Mouse (Mus musculus) cerebellum, adult 2 months (tissue): ENCODE measurements around the gene Car5b. TPM values are rescaled to one million over a fixed set of nuclear protein-coding genes. Genes with fewer than 3 reads are reported as not detected.

Experiments
- DNase-seq, 2 experiments: peaks; one replicate each; pipeline ENCODE4 v3.0.0; 2021
- H3K27ac ChIP-seq: fragments of 200-500 bp; 2 replicates; pipeline ENCODE4 v1.5.1; 2012; ENCODE audit warnings: low read length, control low read depth, inconsistent platforms; ENCODE audit not compliant: insufficient read depth
- H3K27me3 ChIP-seq: fragments of 200-500 bp; 2 replicates; pipeline ENCODE4 v1.6.1; 2012; ENCODE audit warnings: inconsistent platforms, mild to moderate bottlenecking, low read length, moderate library complexity; ENCODE audit not compliant: control insufficient read depth, insufficient read depth
- H3K4me1 ChIP-seq: fragments of 200-500 bp; 2 replicates; pipeline ENCODE4 v1.6.1; 2011; ENCODE audit warnings: low read length; ENCODE audit not compliant: control insufficient read depth, insufficient read depth
- H3K4me3 ChIP-seq: fragments of 200-500 bp; replicated peaks from 2 replicates; pipeline ENCODE3; 2011; ENCODE audit warnings: mild to moderate bottlenecking, low read depth, low read length, control low read depth; ENCODE audit not compliant: insufficient read depth
- CTCF ChIP-seq: fragments of 200-500 bp; IDR thresholded peaks from 2 replicates; pipeline ENCODE4 v1.5.1; 2011; ENCODE audit warnings: low read depth, mild to moderate bottlenecking, control low read depth, low read length, moderate library complexity, borderline replicate concordance; ENCODE audit not compliant: insufficient read depth
- POLR2A ChIP-seq: fragments of 200-500 bp; IDR thresholded peaks from 2 replicates; pipeline ENCODE4 v1.6.1; 2011; ENCODE audit warnings: low read length, control low read depth, borderline replicate concordance; ENCODE audit not compliant: insufficient read depth
- WGBS: fragments of 180-500 bp; shearing (Covaris S2); methylation state at CpG from one replicate; pipeline ENCODE4 v1.1.7; 2018; 5-methylcytosine and 5-hydroxymethylcytosine counted together
- polyA plus RNA-seq: library from polyadenylated mRNA; depleted of rRNA; stranded (reverse); fragments of >200 nt; gene quantifications from 2 replicates; pipeline ENCODE4 v1.2.3, GENCODE M21; 2012; rRNA removed

The Car5b gene
- polyA plus RNA-seq, 1 experiment: 3.6 TPM

DNA sequence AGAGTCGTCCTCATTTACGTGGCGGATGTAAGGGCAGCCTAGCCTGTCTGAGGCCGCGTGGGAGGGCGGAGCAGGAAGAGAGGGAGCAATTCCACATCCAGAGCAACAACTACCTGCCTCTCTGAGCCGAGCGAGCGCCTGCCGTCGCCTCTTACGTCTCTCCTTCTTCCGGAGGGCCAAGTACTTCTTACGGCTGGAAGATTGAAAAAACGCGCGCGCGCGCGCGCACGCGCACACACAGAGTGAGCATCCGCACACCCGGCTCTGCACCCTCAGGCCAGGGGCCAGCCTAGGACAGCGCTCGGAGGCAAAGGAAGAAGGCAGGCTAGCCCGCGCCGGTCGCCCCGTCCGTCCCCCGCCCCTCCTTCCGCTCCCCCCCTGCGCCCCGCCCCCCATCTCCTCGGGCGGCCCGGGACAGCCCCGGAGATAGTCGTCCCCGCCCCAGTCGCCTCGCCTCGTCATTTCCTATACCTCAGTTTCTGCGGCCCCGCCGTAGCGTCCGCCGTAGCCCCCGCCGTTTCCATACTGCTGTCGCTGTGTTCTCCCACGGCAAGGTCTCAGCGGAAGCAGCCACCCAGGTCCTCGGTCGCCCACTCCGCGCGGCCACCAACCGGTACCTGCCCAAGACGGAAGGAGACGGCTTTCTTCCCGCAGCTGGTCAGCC lies 69.9 kb downstream of the Car5b start:
- Histone ChIP-seq H3K27me3 (no peaks in the 10 kb centered on the region), H3K4me3 (peak overlapping the region; percentile 67), H3K4me1 (no peaks in the 10 kb centered on the region), H3K27ac (peak overlapping the region; percentile 89)
- peak in 1 of 2 experiments; percentile 63 for DNase-seq
- 15% methylated on average over 51 of the region's 67 CpGs for WGBS
- TF ChIP-seq POLR2A (0 out of 2 replicates have a peak, but pooled peaks have one; percentile 22), CTCF (no peak)

DNA sequence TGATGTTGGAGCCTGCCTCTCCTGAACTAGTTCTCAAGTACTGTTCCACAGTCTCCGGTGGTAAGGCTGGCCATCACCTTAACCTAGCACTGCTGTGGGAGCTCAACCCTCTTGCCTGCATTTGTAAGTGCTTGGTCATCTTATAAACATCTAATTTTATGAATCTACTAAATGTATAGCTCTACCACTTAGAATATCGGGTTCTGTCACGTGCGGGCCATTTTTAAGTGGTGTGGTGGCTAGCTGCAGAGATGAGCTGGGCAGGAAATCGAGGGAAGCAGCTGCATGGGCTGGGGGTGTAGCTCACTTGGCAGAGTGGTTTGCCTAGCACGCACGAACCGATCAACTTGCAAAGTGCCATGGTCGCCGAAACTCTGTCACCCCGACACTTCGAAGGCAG lies 70.4 kb downstream of the Car5b start:
- TF ChIP-seq POLR2A: no peak
- no peak for TF ChIP-seq CTCF
- Histone ChIP-seq H3K27me3 (no peaks in the 10 kb centered on the region), H3K27ac (no peak overlapping the region), H3K4me1 (no peaks in the 10 kb centered on the region), H3K4me3 (peak overlapping the region; percentile 67)
- no peak for DNase-seq
- 16% methylated on average over 12 of the region's 12 CpGs for WGBS

DNA sequence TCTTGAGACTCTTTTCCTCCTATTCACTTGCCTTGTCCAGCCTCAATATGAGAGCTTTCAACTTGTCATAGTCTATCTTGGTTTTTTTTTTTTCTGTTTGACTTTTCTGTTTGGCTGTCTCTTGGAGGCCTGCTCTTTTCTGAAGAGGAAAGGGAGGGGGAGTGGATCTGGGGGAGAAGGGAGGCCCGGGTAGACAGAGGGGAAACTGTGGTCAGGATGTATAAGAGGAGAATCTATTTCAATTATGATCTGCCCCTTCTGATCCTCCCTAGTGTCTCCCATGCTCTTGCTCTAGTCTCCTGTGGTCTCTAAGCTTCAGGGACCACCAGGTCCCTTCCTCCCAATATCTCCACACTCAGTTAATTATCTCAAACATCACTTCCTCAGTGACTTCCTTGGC lies 76.2 kb downstream of the Car5b start:
- no peak for DNase-seq
- H3K4me1 ChIP-seq: no peaks in the 10 kb centered on the region
- WGBS: 88% methylated on average over 1 of the region's 1 CpGs
- no peak overlapping the region for H3K27ac ChIP-seq
- TF ChIP-seq POLR2A (no peak), CTCF (no peak)
- H3K4me3 ChIP-seq: no peak overlapping the region
- H3K27me3 ChIP-seq: no peaks in the 10 kb centered on the region

DNA sequence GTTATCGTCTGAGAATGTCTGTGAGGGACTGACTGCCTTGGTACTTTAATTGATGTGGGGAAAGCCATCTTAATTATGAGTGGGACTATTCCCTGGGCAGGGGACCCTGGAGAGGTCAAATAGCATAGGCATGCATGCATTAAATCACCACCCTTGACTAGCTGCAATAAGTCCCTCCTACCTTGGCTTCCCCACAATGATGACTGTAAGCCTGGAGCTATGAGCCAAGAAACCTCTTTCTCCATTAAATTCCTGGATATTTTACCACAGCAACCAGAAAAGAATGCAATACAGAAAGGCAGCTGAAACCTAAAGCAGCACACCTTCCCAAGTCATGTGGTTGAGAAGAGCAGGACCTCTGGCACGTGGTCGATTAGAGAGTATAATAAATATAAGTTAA lies 83.4 kb downstream of the Car5b start:
- H3K27me3 ChIP-seq: no peaks in the 10 kb centered on the region
- no peaks in the 10 kb centered on the region for H3K4me1 ChIP-seq
- no peak for DNase-seq
- 89% methylated on average over 3 of the region's 3 CpGs for WGBS
- no peak overlapping the region for H3K27ac ChIP-seq
- TF ChIP-seq POLR2A (no peak), CTCF (no peak)
- no peak overlapping the region for H3K4me3 ChIP-seq

DNA sequence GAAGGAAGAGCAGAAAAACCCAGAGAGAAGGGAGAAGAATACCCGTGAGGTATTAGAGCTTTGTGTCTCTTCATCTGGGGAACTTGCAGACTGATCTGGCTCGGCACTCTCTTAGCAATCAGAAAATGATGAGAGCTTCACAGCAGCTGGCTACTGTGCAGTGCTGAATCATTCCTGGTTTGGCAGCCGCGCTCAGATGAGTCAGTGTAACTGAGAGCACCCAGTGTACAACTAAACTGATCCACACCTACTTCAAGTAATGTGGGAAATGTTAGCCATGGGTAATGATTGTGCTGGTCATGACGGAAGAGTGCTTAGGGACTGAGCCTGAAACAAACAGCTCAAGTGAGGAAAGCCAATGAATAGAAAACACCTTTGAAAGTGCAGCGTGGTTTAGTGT lies 89.2 kb downstream of the Car5b start:
- TF ChIP-seq POLR2A (no peak), CTCF (no peak)
- no peaks in the 10 kb centered on the region for H3K27me3 ChIP-seq
- H3K4me3 ChIP-seq: no peak overlapping the region
- H3K4me1 ChIP-seq: no peaks in the 10 kb centered on the region
- 80% methylated on average over 6 of the region's 6 CpGs for WGBS
- DNase-seq: no peak
- H3K27ac ChIP-seq: no peak overlapping the region

DNA sequence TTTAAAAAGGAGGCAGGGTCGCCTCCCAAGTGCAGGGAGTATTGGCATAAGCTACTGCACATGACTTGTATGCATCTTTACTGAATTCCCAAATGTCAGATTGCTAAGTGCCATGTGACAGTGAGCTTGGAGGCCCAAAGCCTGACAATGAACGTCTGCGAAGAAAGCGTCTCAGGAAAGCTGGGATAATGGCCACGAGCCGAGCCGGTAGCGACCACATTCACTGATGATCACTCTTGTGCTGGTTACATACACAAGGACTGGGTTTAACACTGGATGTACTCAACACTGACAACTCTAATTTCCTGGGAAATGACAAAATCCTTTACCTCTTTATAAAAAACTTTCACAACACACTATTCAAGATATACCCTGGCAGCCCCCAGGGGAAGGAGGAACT lies 93.1 kb downstream of the Car5b start:
- Histone ChIP-seq H3K27ac (no peak overlapping the region), H3K4me3 (no peak overlapping the region), H3K27me3 (no peaks in the 10 kb centered on the region), H3K4me1 (no peaks in the 10 kb centered on the region)
- 77% methylated on average over 8 of the region's 8 CpGs for WGBS
- DNase-seq: no peak
- no peak for TF ChIP-seq CTCF
- no peak for TF ChIP-seq POLR2A

DNA sequence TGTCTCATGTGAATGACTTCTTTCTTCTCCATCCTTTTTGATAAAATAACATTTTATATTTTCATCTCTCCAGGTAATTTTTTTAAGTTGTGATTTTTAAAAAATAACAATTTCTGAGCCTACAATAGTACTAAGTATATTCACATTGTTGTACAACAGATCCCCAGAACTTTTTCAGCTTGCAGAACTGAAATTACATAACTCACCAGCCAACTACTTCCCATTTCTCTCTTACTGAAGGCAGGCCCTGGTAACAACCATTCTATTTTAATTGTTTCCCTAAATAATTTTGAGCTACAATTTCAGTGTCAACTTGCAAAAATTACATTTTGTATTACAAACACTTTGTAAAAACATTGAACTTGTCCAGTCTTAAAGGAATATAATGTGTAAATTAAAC lies 98.2 kb downstream of the Car5b start:
- H3K27ac ChIP-seq: no peak overlapping the region
- no peak overlapping the region for H3K4me3 ChIP-seq
- TF ChIP-seq CTCF (no peak), POLR2A (no peak)
- no peaks in the 10 kb centered on the region for H3K4me1 ChIP-seq
- H3K27me3 ChIP-seq: no peaks in the 10 kb centered on the region
- no peak for DNase-seq

Other genes starting within 250 kb of the Car5b start
- gene Ap1s2, start 119.0 kb downstream of the Car5b start, polyA plus RNA-seq: 51.1 and 57.8 TPM in 2 replicates
- 32.4 and 36.8 TPM in 2 replicates for gene Zrsr2, start 69.3 kb downstream of the Car5b start, polyA plus RNA-seq
- 9.0 and 9.7 TPM in 2 replicates for gene Siah1b, start 48.5 kb upstream of the Car5b start, polyA plus RNA-seq
- gene Cltrn, start 60.8 kb upstream of the Car5b start, polyA plus RNA-seq: 0.22 and 0.23 TPM in 2 replicates
- 1.2 and 1.3 TPM in 2 replicates for gene Ace2, start 111.3 kb upstream of the Car5b start, polyA plus RNA-seq
- gene Bmx, start 230.2 kb upstream of the Car5b start, polyA plus RNA-seq: 1.0 and 1.1 TPM in 2 replicates
- gene Pir, start 241.4 kb upstream of the Car5b start, polyA plus RNA-seq: 4.5 and 5.1 TPM in 2 replicates